Mouse (Mus musculus) liver, postnatal 0 days (tissue): ENCODE measurements around the gene Slc39a8. TPM values are rescaled to one million over a fixed set of nuclear protein-coding genes. Genes with fewer than 3 reads are reported as not detected.

Source experiments
- ATAC-seq: fragments of 200-750 bp; cut with Nextera tagmentation; 2 replicates; pipeline ENCODE4 v1.8.0; 2017; ENCODE audit warnings: mild to moderate bottlenecking, moderate library complexity
- DNase-seq: peaks from one replicate; pipeline ENCODE4 v3.0.0-alpha.2; 2016
- H3K27ac ChIP-seq: fragments of 300-500 bp; sonication (generic); 2 replicates; pipeline ENCODE4 v1.5.1; 2014; ENCODE audit warnings: antibody characterized with exemption, moderate library complexity, mild to moderate bottlenecking, low read depth
- H3K27me3 ChIP-seq: fragments of 300-500 bp; sonication (generic); 2 replicates; pipeline ENCODE4 v1.6.1; 2014; ENCODE audit warnings: low read length, control low read depth, mixed read lengths; ENCODE audit not compliant: insufficient read depth
- H3K36me3 ChIP-seq: fragments of 300-500 bp; sonication (generic); replicated peaks from 2 replicates; pipeline ENCODE4 v1.6.1; 2014; ENCODE audit warnings: mild to moderate bottlenecking, control low read depth, low read length, moderate library complexity, mixed read lengths; ENCODE audit not compliant: insufficient read depth
- H3K4me1 ChIP-seq: fragments of 300-500 bp; sonication (generic); 2 replicates; pipeline ENCODE4 v1.6.1; 2014; ENCODE audit warnings: antibody characterized with exemption, mild to moderate bottlenecking, control low read depth; ENCODE audit not compliant: insufficient read depth
- H3K4me2 ChIP-seq: fragments of 300-500 bp; sonication (generic); 2 replicates; pipeline ENCODE4 v1.6.1; 2014; ENCODE audit warnings: low read depth, mild to moderate bottlenecking, low read length, moderate library complexity, mixed read lengths
- H3K4me3 ChIP-seq: fragments of 300-500 bp; sonication (generic); 2 replicates; pipeline ENCODE4 v1.5.1; 2014; ENCODE audit warnings: low read depth, low read length
- H3K9ac ChIP-seq: fragments of 300-500 bp; sonication (generic); replicated peaks from 2 replicates; pipeline ENCODE4 v1.6.1; 2014; ENCODE audit warnings: mild to moderate bottlenecking, moderate library complexity
- H3K9me3 ChIP-seq: fragments of 300-500 bp; sonication (generic); 2 replicates; pipeline ENCODE4 v1.6.1; 2016; ENCODE audit warnings: mild to moderate bottlenecking, control low read depth, low read length, mixed read lengths
- CTCF ChIP-seq: sonication (generic); IDR thresholded peaks from 2 replicates; pipeline ENCODE4 v1.5.1; 2016; ENCODE audit warnings: antibody characterized with exemption, low read depth
- EP300 ChIP-seq: IDR thresholded peaks from 2 replicates; pipeline ENCODE4 v1.6.1; 2016; ENCODE audit warnings: antibody characterized with exemption, low read depth, mild to moderate bottlenecking
- WGBS: fragments of 180-500 bp; shearing (Covaris S2); extraction: QIAGEN DNeasy Blood & Tissue Kit; methylation state at CpG from one replicate; pipeline ENCODE4 v1.1.7; 2014; ENCODE audit not compliant: insufficient replicate concordance; 5-methylcytosine and 5-hydroxymethylcytosine counted together
- polyA plus RNA-seq: library from polyadenylated mRNA; unstranded; fragments of >200 nt; fragmentation: Nextera tagmentation; extraction: Ambion mirVana; gene quantifications from 2 replicates; pipeline ENCODE4 v1.2.1, GENCODE M21; 2015

Slc39a8 gene
- polyA plus RNA-seq, 1 experiment from 2014 or later: 12.2 TPM

GRCm38 (mm10) chr3:135854298-135854984, 29.4 kb downstream of the Slc39a8 start:
- H3K36me3 ChIP-seq: peaks cover 12% of the 10 kb centered on the region
- peaks cover 6% of the 10 kb centered on the region for H3K4me1 ChIP-seq
- H3K27ac ChIP-seq: no peak overlapping the region
- 69% methylated on average over 14 of the region's 14 CpGs for WGBS
- TF ChIP-seq CTCF (no peak), EP300 (no peak)
- no peaks in the 10 kb centered on the region for H3K27me3 ChIP-seq
- no peak overlapping the region for H3K4me2 ChIP-seq
- no peak overlapping the region for H3K4me3 ChIP-seq
- peak; percentile 38 for DNase-seq
- no peak overlapping the region for H3K9ac ChIP-seq
- ATAC-seq: peak; percentile 89
- H3K9me3 ChIP-seq: no peaks in the 10 kb centered on the region

DNA sequence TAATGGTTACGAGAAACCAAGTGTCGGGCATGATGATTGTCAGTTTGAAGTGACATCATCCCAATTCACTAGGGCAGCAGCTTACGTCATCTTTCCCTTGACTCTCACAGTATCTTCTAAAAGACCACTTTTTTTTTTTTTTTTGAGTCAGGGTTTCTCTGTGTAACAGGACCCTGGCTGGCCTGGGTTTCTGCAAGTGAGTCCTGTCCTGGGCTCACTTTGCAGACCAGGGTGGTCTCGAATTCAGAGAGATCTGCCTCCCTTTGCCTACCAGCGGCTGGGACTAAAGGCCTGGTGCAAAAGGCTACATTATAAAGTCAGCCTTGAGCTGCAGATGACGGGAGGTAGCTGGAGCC, 29.9 kb downstream of the Slc39a8 start:
- no peak overlapping the region for H3K9ac ChIP-seq
- H3K4me2 ChIP-seq: no peak overlapping the region
- no peaks in the 10 kb centered on the region for H3K9me3 ChIP-seq
- no peak for TF ChIP-seq EP300
- TF ChIP-seq CTCF: no peak
- DNase-seq (no peak), ATAC-seq (no peak; the same call in 1 of the 2 replicates)
- peaks cover 6% of the 10 kb centered on the region for H3K4me1 ChIP-seq
- no peak overlapping the region for H3K4me3 ChIP-seq
- no peaks in the 10 kb centered on the region for H3K27me3 ChIP-seq
- 75% methylated on average over 6 of the region's 6 CpGs for WGBS
- H3K27ac ChIP-seq: no peak overlapping the region
- peaks cover 16% of the 10 kb centered on the region for H3K36me3 ChIP-seq

GRCm38 (mm10) chr3:135856303-135856702, 31.2 kb downstream of the Slc39a8 start:
- Histone ChIP-seq H3K4me2 (no peak overlapping the region), H3K9ac (no peak overlapping the region), H3K27me3 (no peaks in the 10 kb centered on the region), H3K4me1 (peaks cover 6% of the 10 kb centered on the region), H3K36me3 (peaks cover 23% of the 10 kb centered on the region), H3K9me3 (no peaks in the 10 kb centered on the region), H3K27ac (no peak overlapping the region), H3K4me3 (no peak overlapping the region)
- DNase-seq (no peak), ATAC-seq (no peak)
- 67% methylated on average over 1 of the region's 1 CpGs for WGBS
- TF ChIP-seq EP300 (no peak), CTCF (no peak)

GRCm38 (mm10) chr3:135857134-135857533, 32.1 kb downstream of the Slc39a8 start:
- Histone ChIP-seq H3K9me3 (no peaks in the 10 kb centered on the region), H3K4me3 (no peak overlapping the region), H3K4me1 (peaks cover 6% of the 10 kb centered on the region), H3K27ac (no peak overlapping the region), H3K9ac (no peak overlapping the region), H3K36me3 (peaks cover 23% of the 10 kb centered on the region), H3K27me3 (no peaks in the 10 kb centered on the region), H3K4me2 (no peak overlapping the region)
- DNase-seq: no peak
- no peak for ATAC-seq
- no peak for TF ChIP-seq CTCF
- TF ChIP-seq EP300: no peak
- 89% methylated on average over 5 of the region's 5 CpGs for WGBS

GRCm38 (mm10) chr3:135859431-135859830, 34.4 kb downstream of the Slc39a8 start:
- Histone ChIP-seq H3K9me3 (no peaks in the 10 kb centered on the region), H3K9ac (no peak overlapping the region), H3K4me3 (no peak overlapping the region), H3K27me3 (no peaks in the 10 kb centered on the region), H3K4me2 (no peak overlapping the region), H3K36me3 (peaks cover 23% of the 10 kb centered on the region), H3K4me1 (peaks cover 2% of the 10 kb centered on the region), H3K27ac (no peak overlapping the region)
- TF ChIP-seq CTCF: no peak
- DNase-seq: no peak
- no peak for ATAC-seq
- 91% methylated on average over 5 of the region's 5 CpGs for WGBS

GRCm38 (mm10) chr3:135862804-135863203, 37.7 kb downstream of the Slc39a8 start:
- TF ChIP-seq EP300 (no peak), CTCF (peak; percentile 69)
- no peak overlapping the region for H3K27ac ChIP-seq

More at GRCm38 (mm10) chr3:135862804-135863203, 37.7 kb downstream of the Slc39a8 start:
- no peak for ATAC-seq
- no peak overlapping the region for H3K4me2 ChIP-seq
- H3K9me3 ChIP-seq: no peaks in the 10 kb centered on the region
- no peak overlapping the region for H3K4me3 ChIP-seq
- no peaks in the 10 kb centered on the region for H3K4me1 ChIP-seq
- DNase-seq: no peak
- H3K27me3 ChIP-seq: no peaks in the 10 kb centered on the region
- no peak overlapping the region for H3K9ac ChIP-seq
- H3K36me3 ChIP-seq: peaks cover 20% of the 10 kb centered on the region
- WGBS: 59% methylated on average over 9 of the region's 9 CpGs
